Mouse (Mus musculus): Measurements from ENCODE around the gene Nckap5.

GRCm38 (mm10) chr1:126491412-126491811 lies 339.2 kb downstream of the Nckap5 start:
- TF ChIP-seq CTCF (IDR thresholded peaks at IDR 0.05; ENCODE audit: low read depth) (no peak), EP300 (IDR thresholded peaks at IDR 0.05; ENCODE audit: low read depth) (no peak)

All from liver, postnatal 0 days (tissue).